Mouse (Mus musculus) midbrain, embryonic 12.5 days (tissue): ENCODE data around the gene Usp1. TPM values are rescaled to one million over a fixed set of nuclear protein-coding genes. Genes with fewer than 3 reads are reported as not detected.

ENCODE experiments used
- polyA plus RNA-seq: library from polyadenylated mRNA; unstranded; fragments of >200 nt; fragmentation: Nextera tagmentation; extraction: Ambion mirVana; gene quantifications from 2 replicates; pipeline ENCODE4 v1.2.1, GENCODE M21; 2016

Gene Usp1
- polyA plus RNA-seq, 1 experiment from 2014 or later: 126 TPM

Other genes with a start within 250 kb of the Usp1 start
- 0.28 TPM in 1 of 2 replicates, not detected in the other for gene L1td1, start 197.1 kb upstream of the Usp1 start, polyA plus RNA-seq
- 0.55 and 0.89 TPM in 2 replicates for gene Kank4, start 106.3 kb upstream of the Usp1 start, polyA plus RNA-seq
- gene I0C0044D17Rik, start 100.0 kb upstream of the Usp1 start, polyA plus RNA-seq: not detected in 2 replicates
- gene Angptl3, start 107.1 kb downstream of the Usp1 start, polyA plus RNA-seq: 1.6 and 1.7 TPM in 2 replicates
- 120 and 130 TPM in 2 replicates for gene Dock7, start 197.1 kb downstream of the Usp1 start, polyA plus RNA-seq